Mouse (Mus musculus) ES-Bruce4 (cell line): ENCODE measurements at regions not wholly inside any gene's neighbourhood (a gene's known extent, or its start where the extent isn't known, plus 50 kb on each side); places are given as distances from the start of the nearest gene placed in this dataset.

Source experiments
- H3K27ac ChIP-seq: 2 replicates; pipeline ENCODE4 v1.5.1; 2012; ENCODE audit warnings: low read length, inconsistent platforms; ENCODE audit not compliant: insufficient read depth
- H3K27me3 ChIP-seq: 2 replicates; pipeline ENCODE4 v1.6.1; 2012; ENCODE audit warnings: mild to moderate bottlenecking, low read length, inconsistent platforms; ENCODE audit not compliant: control insufficient read depth, poor library complexity, insufficient read depth, severe bottlenecking
- H3K36me3 ChIP-seq: 2 replicates; pipeline ENCODE4 v1.6.1; 2012; ENCODE audit warnings: inconsistent platforms, mild to moderate bottlenecking, low read length, moderate library complexity; ENCODE audit not compliant: control insufficient read depth, poor library complexity, insufficient read depth, severe bottlenecking
- H3K4me1 ChIP-seq: one replicate; pipeline ENCODE4 v1.8.1; 2011; ENCODE audit warnings: low read length; ENCODE audit not compliant: control insufficient read depth, insufficient read depth
- H3K4me3 ChIP-seq: 2 replicates; pipeline ENCODE4 v1.5.1; 2011; ENCODE audit warnings: low read depth, mild to moderate bottlenecking, low read length
- H3K9ac ChIP-seq: 2 replicates; pipeline ENCODE4 v1.6.1; 2012; ENCODE audit warnings: low read depth, mild to moderate bottlenecking, inconsistent platforms; ENCODE audit not compliant: poor library complexity, severe bottlenecking
- H3K9me3 ChIP-seq: replicated peaks from 2 replicates; pipeline ENCODE4 v1.6.1; 2012; ENCODE audit warnings: mild to moderate bottlenecking, low read length, inconsistent platforms; ENCODE audit not compliant: control insufficient read depth, poor library complexity, insufficient read depth, severe bottlenecking
- CTCF ChIP-seq: IDR thresholded peaks from one replicate; pipeline ENCODE4 v1.8.1; 2011; ENCODE audit warnings: low read depth, low read length
- EP300 ChIP-seq: IDR thresholded peaks from 2 replicates; pipeline ENCODE4 v1.6.1; 2011; ENCODE audit warnings: low read depth, low read length; ENCODE audit not compliant: insufficient read depth
- POLR2A ChIP-seq: IDR thresholded peaks from one replicate; pipeline ENCODE4 v1.8.1; 2011; ENCODE audit warnings: low read length; ENCODE audit not compliant: insufficient read depth

- Histone ChIP-seq H3K27me3 (no peaks in the 10 kb centered on the region; the same call in 1 of the 2 replicates), H3K4me3 (no peak overlapping the region), H3K27ac (no peak overlapping the region), H3K36me3 (no peaks in the 10 kb centered on the region), H3K9me3 (no peaks in the 10 kb centered on the region), H3K9ac (no peak overlapping the region), H3K4me1 (no peaks in the 10 kb centered on the region)
- TF ChIP-seq POLR2A (no peak), CTCF (no peak), EP300 (no peak)
Observed at GRCm38 (mm10) chr8:115514485-115514884, 193.1 kb downstream of the Maf start.

DNA sequence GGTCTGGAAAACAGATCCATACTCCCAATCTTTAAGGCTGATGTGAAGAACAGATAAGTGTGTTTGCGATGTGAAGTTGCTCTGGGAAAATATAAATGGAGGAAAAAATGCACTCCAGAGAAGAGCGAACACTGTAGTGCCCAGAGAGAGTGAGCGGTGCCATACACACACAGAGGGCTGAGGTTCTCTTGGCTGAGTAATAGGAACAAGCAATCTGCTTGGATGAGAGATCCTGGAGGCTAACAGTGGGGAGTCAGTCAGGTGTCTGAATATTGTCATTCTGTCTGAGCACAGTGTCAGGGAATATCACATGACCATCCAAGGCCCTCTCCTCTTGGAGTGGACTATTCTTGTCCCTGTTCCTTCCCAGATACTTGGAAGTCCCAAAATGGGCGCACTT, 200.4 kb downstream of the Maf start:
- Histone ChIP-seq H3K9ac (no peak overlapping the region), H3K27ac (no peak overlapping the region), H3K9me3 (no peaks in the 10 kb centered on the region), H3K36me3 (no peaks in the 10 kb centered on the region), H3K27me3 (no peaks in the 10 kb centered on the region), H3K4me3 (no peak overlapping the region), H3K4me1 (no peaks in the 10 kb centered on the region)
- TF ChIP-seq CTCF (no peak), POLR2A (no peak), EP300 (no peak)

DNA sequence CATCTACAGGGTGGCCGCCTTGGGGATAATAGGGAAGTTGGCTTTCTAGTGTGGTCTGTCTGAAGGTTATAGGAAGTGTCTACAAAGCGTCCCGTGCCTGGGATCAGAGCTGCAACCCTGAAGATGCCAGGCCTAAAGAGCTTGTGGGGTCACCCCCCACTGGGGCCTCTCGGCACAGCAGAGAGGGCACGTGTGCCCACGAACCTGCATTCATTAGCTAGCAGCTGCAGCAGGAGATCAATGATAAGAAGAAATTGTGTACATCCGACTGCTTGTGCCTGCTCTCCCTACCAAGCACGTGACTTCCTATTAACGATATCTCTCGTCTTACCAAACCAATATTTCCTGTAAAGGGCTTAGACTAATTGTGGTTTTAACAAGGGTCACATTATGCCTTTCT, 200.9 kb downstream of the Maf start:
- no peak overlapping the region for H3K4me3 ChIP-seq
- TF ChIP-seq POLR2A (no peak), CTCF (no peak), EP300 (no peak)
- H3K36me3 ChIP-seq = no peaks in the 10 kb centered on the region
- H3K4me1 ChIP-seq = no peaks in the 10 kb centered on the region
- no peak overlapping the region for H3K27ac ChIP-seq
- H3K9me3 ChIP-seq = no peaks in the 10 kb centered on the region
- no peaks in the 10 kb centered on the region for H3K27me3 ChIP-seq
- no peak overlapping the region for H3K9ac ChIP-seq

- Histone ChIP-seq H3K36me3 (no peaks in the 10 kb centered on the region), H3K27me3 (peaks cover 1% of the 10 kb centered on the region; the same call in 1 of the 2 replicates), H3K27ac (no peak overlapping the region), H3K4me3 (no peak overlapping the region), H3K4me1 (no peaks in the 10 kb centered on the region), H3K9me3 (peaks cover 4% of the 10 kb centered on the region; the same call in 1 of the 2 replicates), H3K9ac (no peak overlapping the region)
- no peak for TF ChIP-seq CTCF
- TF ChIP-seq POLR2A = no peak
- no peak for TF ChIP-seq EP300
Observed at GRCm38 (mm10) chr8:115496016-115496415, 211.6 kb downstream of the Maf start.

DNA sequence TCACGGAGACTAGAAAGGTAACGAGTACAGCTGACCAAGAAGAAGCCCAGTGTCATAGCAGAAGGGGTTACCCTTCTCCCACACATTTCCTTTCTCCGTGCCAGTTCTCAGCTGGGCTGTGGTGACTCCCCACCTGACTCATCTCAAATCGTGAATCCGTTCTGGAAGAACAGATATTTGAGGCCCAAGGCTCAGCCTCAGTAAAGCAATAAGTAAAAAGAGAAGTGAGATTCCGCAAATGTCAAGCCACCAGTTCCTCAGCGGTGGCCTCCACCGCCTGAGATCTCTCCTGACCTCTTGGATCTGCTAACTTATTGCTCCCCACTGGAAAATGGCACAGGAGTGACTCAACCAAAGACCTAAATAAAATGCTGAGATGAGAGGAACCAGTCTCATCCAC, 213.2 kb downstream of the Maf start:
- Histone ChIP-seq H3K9me3 (peaks cover 4% of the 10 kb centered on the region), H3K4me1 (no peaks in the 10 kb centered on the region), H3K4me3 (no peak overlapping the region), H3K27me3 (peaks cover 1% of the 10 kb centered on the region; the same call in 1 of the 2 replicates), H3K36me3 (no peaks in the 10 kb centered on the region), H3K27ac (no peak overlapping the region), H3K9ac (no peak overlapping the region)
- TF ChIP-seq CTCF (no peak), POLR2A (no peak), EP300 (no peak)

DNA sequence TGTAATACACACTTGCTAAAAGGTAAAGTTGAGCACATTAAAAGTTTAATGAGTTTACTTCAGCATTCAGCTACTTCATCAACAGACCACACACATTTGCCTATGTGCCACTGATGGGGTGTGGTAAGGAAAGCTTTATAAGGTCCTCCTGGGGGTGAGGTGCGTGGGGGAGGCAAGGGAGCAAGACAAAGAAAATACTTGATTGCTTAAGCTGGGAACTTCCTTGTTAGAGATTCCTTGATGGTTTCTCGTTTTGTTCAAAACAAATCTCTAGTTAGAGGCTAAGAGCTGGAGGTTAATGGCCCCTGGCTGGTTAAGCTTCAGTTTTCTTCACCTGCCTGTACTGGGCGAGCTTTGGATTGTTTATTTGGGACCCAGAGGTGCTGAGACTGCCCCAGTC, 220.7 kb downstream of the Maf start:
- TF ChIP-seq CTCF (no peak), POLR2A (no peak), EP300 (no peak)
- Histone ChIP-seq H3K4me3 (no peak overlapping the region), H3K36me3 (no peaks in the 10 kb centered on the region), H3K9ac (no peak overlapping the region), H3K9me3 (no peaks in the 10 kb centered on the region; the same call in 1 of the 2 replicates), H3K27me3 (peaks cover 1% of the 10 kb centered on the region; the same call in 1 of the 2 replicates), H3K4me1 (no peaks in the 10 kb centered on the region), H3K27ac (no peak overlapping the region)

DNA sequence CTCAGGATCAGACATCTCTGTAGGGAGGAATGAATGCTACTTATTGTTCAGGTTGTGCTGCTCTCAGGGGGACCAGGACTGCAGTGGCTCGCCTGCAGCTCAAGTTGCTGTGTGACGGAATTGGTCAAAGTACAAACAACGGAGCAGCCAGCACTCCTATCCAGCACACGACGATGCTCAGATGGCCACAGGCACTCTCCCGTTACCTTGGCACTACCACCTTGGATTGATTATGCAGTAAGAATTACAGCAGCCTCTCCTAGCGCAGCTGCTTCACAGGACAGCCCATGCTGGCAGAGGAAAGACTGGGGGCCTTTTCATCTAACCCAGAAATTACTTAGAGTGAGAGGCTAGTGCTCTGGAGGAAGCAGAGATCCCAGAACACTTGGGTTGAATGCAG, 226.5 kb downstream of the Maf start:
- Histone ChIP-seq H3K27ac (no peak overlapping the region), H3K36me3 (no peaks in the 10 kb centered on the region), H3K4me1 (no peaks in the 10 kb centered on the region), H3K27me3 (no peaks in the 10 kb centered on the region), H3K4me3 (no peak overlapping the region), H3K9ac (no peak overlapping the region), H3K9me3 (no peaks in the 10 kb centered on the region)
- TF ChIP-seq CTCF (no peak), POLR2A (no peak), EP300 (no peak)
